ENCODE assay signal across 8 mouse cellular contexts in genomic region chr2:30967352-30968327, GRCm38 (mm10). TPM values are rescaled to one million over a fixed set of nuclear protein-coding genes. Genes with fewer than 3 reads are reported as not detected.
DNase-seq lines count a peak whose midpoint lies in the region; ATAC-seq and TF ChIP-seq lines count a peak whose summit lies in the region.

TSS of gene Tor1a (minus strand) at chr2:30967933.

- no peak within 1 kb of the TSS for H3K27ac ChIP-seq in ES-Bruce4 (ENCODE audit: insufficient read depth, low read length)
- peak within 1 kb of the TSS; percentile 70; the same call in 1 of the 2 replicates for H3K27ac ChIP-seq in forebrain, embryonic 14.5 days (ENCODE audit: low read depth, low read length)
- peak within 1 kb of the TSS; percentile 79 for H3K27ac ChIP-seq in neural tube, embryonic 15.5 days (replicated peaks)

- 0 out of 2 replicates have a peak, but pooled peaks have one; percentile 16 for TF ChIP-seq EP300 in ES-Bruce4 (IDR thresholded peaks at IDR 0.05; ENCODE audit: insufficient read depth, low read depth, low read length)

- no peak for TF ChIP-seq CTCF in ES-Bruce4 (IDR thresholded peaks at IDR 0.05; ENCODE audit: low read depth, low read length)

- H3K4me1 ChIP-seq in ES-Bruce4 (ENCODE audit: control insufficient read depth, insufficient read depth, low read length): no peaks in the 10 kb centered on the region
- peaks cover 13% of the 10 kb centered on the region for H3K4me1 ChIP-seq in forebrain, embryonic 14.5 days (ENCODE audit: control insufficient read depth, insufficient read depth, low read length)
- H3K4me1 ChIP-seq in neural tube, embryonic 15.5 days: peaks cover 29% of the 10 kb centered on the region

- peak; percentile 96 for DNase-seq in forebrain, embryonic 14.5 days (ENCODE audit: low spot score)
- peak; percentile 89 to 91 for DNase-seq in heart, postnatal 14 days
- peak; percentile 91 for DNase-seq in layer of hippocampus, adult 11-12 months (ENCODE audit: low spot score)
- DNase-seq in lung, adult 18-20 months: peak; percentile 89 to 91
- DNase-seq in testis, postnatal 14 days (ENCODE audit: low spot score): peak; percentile 90

- peak; percentile 84 for TF ChIP-seq POLR2A in ES-Bruce4 (IDR thresholded peaks at IDR 0.05; ENCODE audit: insufficient read depth, low read length)

- H3K36me3 ChIP-seq in ES-Bruce4 (ENCODE audit: control insufficient read depth, insufficient read depth, low read length, poor library complexity, severe bottlenecking): peaks cover 16% of the 10 kb centered on the region
- H3K36me3 ChIP-seq in forebrain, embryonic 14.5 days (ENCODE audit: control insufficient read depth, insufficient read depth, low read length): peaks cover 34% of the 10 kb centered on the region
- H3K36me3 ChIP-seq in neural tube, embryonic 15.5 days: peaks cover 43% of the 10 kb centered on the region

- peak within 1 kb of the TSS; percentile 72 for H3K9ac ChIP-seq in ES-Bruce4 (ENCODE audit: low read depth, poor library complexity, severe bottlenecking)
- H3K9ac ChIP-seq in forebrain, embryonic 14.5 days (ENCODE audit: low read length): peak within 1 kb of the TSS; percentile 95
- peak within 1 kb of the TSS; percentile 67 for H3K9ac ChIP-seq in neural tube, embryonic 15.5 days (replicated peaks)

- no peaks in the 10 kb centered on the region for H3K9me3 ChIP-seq in ES-Bruce4 (replicated peaks; ENCODE audit: control insufficient read depth, insufficient read depth, low read length, poor library complexity, severe bottlenecking)
- no peaks in the 10 kb centered on the region for H3K9me3 ChIP-seq in forebrain, embryonic 14.5 days (replicated peaks; ENCODE audit: control insufficient read depth, low read length)
- no peaks in the 10 kb centered on the region for H3K9me3 ChIP-seq in neural tube, embryonic 15.5 days (replicated peaks)

- ATAC-seq in cerebellum, adult (ENCODE audit: insufficient number of reproducible peaks, low FRiP score, low TSS enrichment): peak; percentile 89
- peak; percentile 97 for ATAC-seq in forebrain, embryonic 14.5 days
- peak; percentile 94 for ATAC-seq in neural tube, embryonic 15.5 days (ENCODE audit: low FRiP score)

- intact Hi-C loops in heart, postnatal 14 days (cut with DNase I): no loop called here

- no peaks in the 10 kb centered on the region for H3K27me3 ChIP-seq in ES-Bruce4 (ENCODE audit: control insufficient read depth, insufficient read depth, low read length, poor library complexity, severe bottlenecking)
- no peaks in the 10 kb centered on the region for H3K27me3 ChIP-seq in forebrain, embryonic 14.5 days (replicated peaks; ENCODE audit: control insufficient read depth, insufficient read depth, low read length)
- H3K27me3 ChIP-seq in neural tube, embryonic 15.5 days (replicated peaks): no peaks in the 10 kb centered on the region

- peak within 1 kb of the TSS; percentile 97 for H3K4me2 ChIP-seq in forebrain, embryonic 14.5 days (ENCODE audit: low read length)
- peak within 1 kb of the TSS; percentile 77 for H3K4me2 ChIP-seq in neural tube, embryonic 15.5 days

- 3% methylated on average over 59 of the region's 59 CpGs for WGBS in forebrain, embryonic 14.5 days
- 2% methylated on average over 59 of the region's 59 CpGs for WGBS in neural tube, embryonic 15.5 days

- peak within 1 kb of the TSS; percentile 84 for H3K4me3 ChIP-seq in ES-Bruce4 (ENCODE audit: low read depth, low read length)
- peak within 1 kb of the TSS; percentile 97 for H3K4me3 ChIP-seq in forebrain, embryonic 14.5 days (ENCODE audit: low read depth, low read length)
- H3K4me3 ChIP-seq in neural tube, embryonic 15.5 days (replicated peaks): peak within 1 kb of the TSS; percentile 59

RNA-seq across cellular contexts. Expression of gene Tor1a, which starts in this region (rescaled TPM):
- polyA plus RNA-seq in ES-Bruce4 (2011; ENCODE audit: insufficient read depth, insufficient read length, low read depth, missing spikeins): 27.5 and 31.0 TPM in 2 replicates
- polyA plus RNA-seq in forebrain, embryonic 14.5 days (2014; fragmentation: Nextera tagmentation; extraction: Ambion mirVana): 91.6 and 95.4 TPM in 2 replicates
- total RNA-seq in heart, postnatal 14 days (2021): 10 to 100 TPM; 13.5 to 13.9 TPM
- 89.5 and 93.2 TPM in 2 replicates for polyA plus RNA-seq in neural tube, embryonic 15.5 days (2015; fragmentation: Nextera tagmentation; extraction: Ambion mirVana)
